In the genomic region with DNA sequence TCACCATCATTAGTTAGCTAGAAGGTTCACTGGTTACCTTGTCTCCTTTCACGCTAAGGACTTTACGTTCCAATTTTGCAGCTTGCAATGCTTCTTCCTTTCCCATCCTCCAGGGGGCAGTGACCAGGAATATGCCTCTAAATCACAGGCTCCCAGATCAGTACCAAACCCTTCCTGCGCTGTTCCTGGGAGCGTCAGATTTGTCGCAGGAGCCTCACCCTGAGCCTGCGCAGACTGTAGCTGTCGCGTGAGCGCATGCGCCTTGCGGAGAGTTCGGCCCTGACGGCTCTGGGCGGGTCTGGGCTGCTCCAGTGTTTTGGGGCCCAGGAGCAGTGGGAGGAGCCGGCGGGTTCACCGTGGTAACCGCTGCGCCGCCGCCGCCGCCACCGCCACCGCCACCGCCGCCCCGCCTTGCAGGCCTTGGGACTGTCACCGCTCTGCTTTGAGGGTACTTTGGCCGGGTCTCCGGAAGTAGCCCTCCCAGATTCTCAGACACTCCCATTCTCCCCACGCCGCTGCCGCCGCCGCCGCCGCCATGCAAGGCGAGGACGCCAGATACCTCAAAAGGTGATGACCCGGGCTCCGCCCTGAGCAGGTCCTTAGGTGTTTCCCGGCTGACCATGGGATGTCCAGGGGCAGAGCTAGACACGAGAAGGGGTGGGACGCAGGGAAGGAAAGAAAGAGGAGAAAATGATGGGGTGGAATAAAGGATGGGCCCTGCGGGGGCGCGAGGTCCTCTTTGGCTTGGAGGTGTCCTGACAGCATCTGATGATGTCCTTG, we compare ENCODE assay signal across 8 mouse cellular contexts. TPM values are rescaled to one million over a fixed set of nuclear protein-coding genes. Genes with fewer than 3 reads are reported as not detected.
A peak's percentile ranks its signal among the peaks of the same experiment; 100 is the strongest.
DNase-seq lines count a peak whose midpoint lies in the region; ATAC-seq and TF ChIP-seq lines count a peak whose summit lies in the region.

Gene Kifap3 (plus strand): TSS at position 248 of the 780 bp plus-strand sequence.

- H3K27me3 ChIP-seq in forebrain, embryonic 10.5 days (ENCODE audit: poor library complexity, severe bottlenecking) = no peaks in the 10 kb centered on the region
- H3K27me3 ChIP-seq in heart, embryonic 15.5 days = no peaks in the 10 kb centered on the region
- no peaks in the 10 kb centered on the region for H3K27me3 ChIP-seq in liver, embryonic 14.5 days (ENCODE audit: control insufficient read depth, insufficient read depth, low read length)
- H3K27me3 ChIP-seq in neural tube, embryonic 11.5 days (ENCODE audit: control insufficient read depth, insufficient read depth, low read length) = no peaks in the 10 kb centered on the region
- no peaks in the 10 kb centered on the region for H3K27me3 ChIP-seq in stomach, postnatal 0 days (ENCODE audit: control insufficient read depth, insufficient read depth, low read length)

- H3K27ac ChIP-seq in forebrain, embryonic 10.5 days = peak within 1 kb of the TSS; percentile 89
- H3K27ac ChIP-seq in heart, embryonic 15.5 days = peak within 1 kb of the TSS; percentile 54
- H3K27ac ChIP-seq in liver, embryonic 14.5 days = no peak within 1 kb of the TSS
- peak within 1 kb of the TSS; percentile 85 for H3K27ac ChIP-seq in neural tube, embryonic 11.5 days (ENCODE audit: low read depth, low read length)
- H3K27ac ChIP-seq in stomach, postnatal 0 days (replicated peaks) = peak within 1 kb of the TSS; percentile 58

- WGBS in forebrain, embryonic 10.5 days = 1% methylated on average over 48 of the region's 48 CpGs
- under 1% methylated on average over 47 of the region's 48 CpGs for whole genome bisulfite sequencing in heart, embryonic 15.5 days
- under 1% methylated on average over 48 of the region's 48 CpGs for WGBS in liver, embryonic 14.5 days (ENCODE audit: insufficient replicate concordance)
- under 1% methylated on average over 44 of the region's 48 CpGs for WGBS in neural tube, embryonic 11.5 days
- under 1% methylated on average over 38 of the region's 48 CpGs for WGBS in stomach, postnatal 0 days

- TF ChIP-seq EP300 in liver, embryonic 14.5 days (IDR thresholded peaks at IDR 0.05; ENCODE audit: low read depth) = no peak
- no peak for TF ChIP-seq EP300 in stomach, postnatal 0 days (optimal IDR thresholded peaks at IDR 0.05)

- ATAC-seq in CD4-positive, CD25-positive, alpha-beta regulatory T cell, adult 4 months = peak; percentile 100
- ATAC-seq in heart, embryonic 15.5 days (replicated peaks; ENCODE audit: insufficient number of reproducible peaks, insufficient read depth, low FRiP score, low read depth) = peak; percentile 100
- peak; percentile 100 for ATAC-seq in liver, embryonic 14.5 days (ENCODE audit: insufficient read depth)
- ATAC-seq in neural tube, embryonic 11.5 days (ENCODE audit: insufficient read depth, low FRiP score, low TSS enrichment) = peak; percentile 100
- ATAC-seq in stomach, postnatal 0 days (ENCODE audit: low FRiP score, low TSS enrichment) = peak; percentile 100

- TF ChIP-seq CTCF in liver, embryonic 14.5 days (IDR thresholded peaks at IDR 0.05; ENCODE audit: low read depth) = peak; percentile 82
- TF ChIP-seq CTCF in stomach, postnatal 0 days (IDR thresholded peaks at IDR 0.05; ENCODE audit: low read depth) = peak; percentile 98

- peaks cover 4% of the 10 kb centered on the region; the same call in 1 of the 2 replicates for H3K9me3 ChIP-seq in forebrain, embryonic 10.5 days
- H3K9me3 ChIP-seq in heart, embryonic 15.5 days (replicated peaks) = no peaks in the 10 kb centered on the region
- no peaks in the 10 kb centered on the region for H3K9me3 ChIP-seq in liver, embryonic 14.5 days (ENCODE audit: control insufficient read depth, low read length)
- H3K9me3 ChIP-seq in neural tube, embryonic 11.5 days (ENCODE audit: control insufficient read depth, low read length) = no peaks in the 10 kb centered on the region
- H3K9me3 ChIP-seq in stomach, postnatal 0 days (ENCODE audit: control insufficient read depth, low read length) = no peaks in the 10 kb centered on the region

- H3K4me2 ChIP-seq in heart, embryonic 15.5 days = peak within 1 kb of the TSS; percentile 83
- H3K4me2 ChIP-seq in liver, embryonic 14.5 days (ENCODE audit: low read depth) = peak within 1 kb of the TSS; percentile 80
- H3K4me2 ChIP-seq in neural tube, embryonic 11.5 days (ENCODE audit: low read depth) = peak within 1 kb of the TSS; percentile 68
- H3K4me2 ChIP-seq in stomach, postnatal 0 days (replicated peaks; ENCODE audit: low read depth) = peak within 1 kb of the TSS; percentile 76

- peaks cover 9% of the 10 kb centered on the region for H3K4me1 ChIP-seq in forebrain, embryonic 10.5 days
- 0 out of 2 replicates have a peak, but pooled peaks cover 4% of the 10 kb centered on the region for H3K4me1 ChIP-seq in heart, embryonic 15.5 days (replicated peaks)
- H3K4me1 ChIP-seq in liver, embryonic 14.5 days (replicated peaks; ENCODE audit: control insufficient read depth in 2 of 2, insufficient read depth in 2 of 2, low read length in 1 of 2) = no peaks in the 10 kb centered on the region
- H3K4me1 ChIP-seq in neural tube, embryonic 11.5 days (ENCODE audit: control insufficient read depth, insufficient read depth, low read length) = no peaks in the 10 kb centered on the region
- no peaks in the 10 kb centered on the region; the same call in 1 of the 2 replicates for H3K4me1 ChIP-seq in stomach, postnatal 0 days (replicated peaks; ENCODE audit: control insufficient read depth, insufficient read depth)

- H3K9ac ChIP-seq in heart, embryonic 15.5 days = peak within 1 kb of the TSS; percentile 84
- H3K9ac ChIP-seq in liver, embryonic 14.5 days (replicated peaks) = peak within 1 kb of the TSS; percentile 54
- H3K9ac ChIP-seq in neural tube, embryonic 11.5 days (ENCODE audit: low read length) = peak within 1 kb of the TSS; percentile 77
- H3K9ac ChIP-seq in stomach, postnatal 0 days (ENCODE audit: low read length) = peak within 1 kb of the TSS; percentile 79

- H3K36me3 ChIP-seq in forebrain, embryonic 10.5 days (replicated peaks) = peaks cover 12% of the 10 kb centered on the region
- peaks cover 5% of the 10 kb centered on the region; the same call in 1 of the 2 replicates for H3K36me3 ChIP-seq in heart, embryonic 15.5 days
- no peaks in the 10 kb centered on the region for H3K36me3 ChIP-seq in liver, embryonic 14.5 days (replicated peaks; ENCODE audit: control insufficient read depth, insufficient read depth, low read depth)
- H3K36me3 ChIP-seq in neural tube, embryonic 11.5 days (ENCODE audit: control insufficient read depth, insufficient read depth, low read length) = peaks cover 4% of the 10 kb centered on the region; the same call in 1 of the 2 replicates
- no peaks in the 10 kb centered on the region for H3K36me3 ChIP-seq in stomach, postnatal 0 days (ENCODE audit: control insufficient read depth, insufficient read depth, low read length)

- peak; percentile 89 for DNase-seq in c-Kit-positive CD71-negative TER-119-negative erythroid progenitor cells, embryonic 14.5 days (ENCODE audit: low read depth)
- peak; percentile 97 for DNase-seq in forebrain, embryonic 10.5 days (ENCODE audit: extremely low spot score, low spot score)
- DNase-seq in kidney, postnatal 25 days = peak; percentile 97 to 99
- peak; percentile 88 to 89 (median 89) for DNase-seq in liver, embryonic 14.5 days (ENCODE audit: low read depth in 3 of 3, low spot score in 3 of 3)
- peak; percentile 98 for DNase-seq in neural tube, embryonic 11.5 days (ENCODE audit: low spot score)
- peak; percentile 99 for DNase-seq in stomach, postnatal 0 days (ENCODE audit: low spot score)

- H3K4me3 ChIP-seq in forebrain, embryonic 10.5 days = peak within 1 kb of the TSS; percentile 83
- H3K4me3 ChIP-seq in heart, embryonic 15.5 days = peak within 1 kb of the TSS; percentile 87
- H3K4me3 ChIP-seq in liver, embryonic 14.5 days (ENCODE audit: insufficient read depth in 1 of 2, low read depth in 2 of 2, low read length in 2 of 2) = peak within 1 kb of the TSS; percentile 59 to 61
- peak within 1 kb of the TSS; percentile 69 for H3K4me3 ChIP-seq in neural tube, embryonic 11.5 days (ENCODE audit: low read depth, low read length)
- peak within 1 kb of the TSS; percentile 82 for H3K4me3 ChIP-seq in stomach, postnatal 0 days (ENCODE audit: low read depth, low read length)

RNA-seq across cellular contexts. Expression of gene Kifap3, which starts in this region (rescaled TPM):
- 1 to 10 TPM; 3.3 to 4.2 TPM for polyA plus RNA-seq in CD4-positive, CD25-positive, alpha-beta regulatory T cell, adult 4 months (2017; shearing (Covaris generic))
- 27.4 and 29.1 TPM in 2 replicates for polyA plus RNA-seq in forebrain, embryonic 10.5 days (2016; fragmentation: Nextera tagmentation; extraction: Ambion mirVana)
- polyA plus RNA-seq in heart, embryonic 15.5 days (2015; fragmentation: Nextera tagmentation; extraction: Ambion mirVana) = 18.5 and 19.6 TPM in 2 replicates
- polyA plus RNA-seq in liver, embryonic 14.5 days (2012; rRNA removed) = 0.75 and 1.3 TPM in 2 replicates
- 2.3 and 2.5 TPM in 2 replicates for polyA plus RNA-seq in liver, embryonic 14.5 days (2014; fragmentation: Nextera tagmentation; extraction: Ambion mirVana)
- 68.1 and 68.7 TPM in 2 replicates for polyA plus RNA-seq in neural tube, embryonic 11.5 days (2014; fragmentation: Nextera tagmentation; extraction: Ambion mirVana)
- polyA plus RNA-seq in stomach, postnatal 0 days (2015; fragmentation: Nextera tagmentation; extraction: Ambion mirVana) = 10.6 and 11.9 TPM in 2 replicates
